Mouse (Mus musculus): ENCODE data around the gene Mesp1.

DNA sequence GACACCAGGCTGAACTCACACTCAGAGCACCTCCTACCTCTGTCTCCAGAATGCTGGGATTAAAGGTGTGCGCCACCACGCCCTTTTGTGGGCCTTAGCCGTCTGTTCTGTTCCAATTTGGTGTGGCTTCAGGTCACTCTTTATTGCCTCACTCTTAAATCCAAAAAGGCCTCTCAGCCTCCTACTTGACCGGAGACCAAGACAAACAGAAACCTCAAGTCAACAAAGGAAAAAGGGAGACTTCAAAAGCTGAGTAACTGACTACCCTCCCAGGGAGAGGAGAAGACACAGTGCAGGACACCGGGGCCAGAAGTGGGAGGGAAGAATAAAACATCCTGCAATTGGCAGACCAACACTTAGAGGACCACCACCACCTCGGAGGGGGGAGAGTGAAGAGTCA is 37.6 kb upstream of the Mesp1 start:
- TF ChIP-seq CTCF (conservative IDR thresholded peaks at IDR 0.05 in 1 of 2, IDR thresholded peaks at IDR 0.05 in 1 of 2; ENCODE audit: low read depth in 2 of 2, low read length in 2 of 2) (no peak), MAZ (IDR thresholded peaks at IDR 0.05; ENCODE audit: low read depth, low read length) (no peak), NELFE (IDR thresholded peaks at IDR 0.05; ENCODE audit: low read depth, low read length) (no peak), E2F4 (IDR thresholded peaks at IDR 0.05; ENCODE audit: insufficient replicate concordance, low read depth, low read length) (no peak), EP300 (IDR thresholded peaks at IDR 0.05; ENCODE audit: low read length) (no peak), POLR2A (IDR thresholded peaks at IDR 0.05; ENCODE audit: low read depth, low read length) (no peak), ELF1 (IDR thresholded peaks at IDR 0.05; ENCODE audit: low read depth, low read length) (no peak), MAX (IDR thresholded peaks at IDR 0.05; ENCODE audit: low read length) (no peak)
